Mouse (Mus musculus): Measurements from ENCODE around the gene Noc4l. TPM values are rescaled to one million over a fixed set of nuclear protein-coding genes. Genes with fewer than 3 reads are reported as not detected.

Noc4l gene
- total RNA-seq, 1 experiment from 2014 or later, result 17.6 TPM

DNA sequence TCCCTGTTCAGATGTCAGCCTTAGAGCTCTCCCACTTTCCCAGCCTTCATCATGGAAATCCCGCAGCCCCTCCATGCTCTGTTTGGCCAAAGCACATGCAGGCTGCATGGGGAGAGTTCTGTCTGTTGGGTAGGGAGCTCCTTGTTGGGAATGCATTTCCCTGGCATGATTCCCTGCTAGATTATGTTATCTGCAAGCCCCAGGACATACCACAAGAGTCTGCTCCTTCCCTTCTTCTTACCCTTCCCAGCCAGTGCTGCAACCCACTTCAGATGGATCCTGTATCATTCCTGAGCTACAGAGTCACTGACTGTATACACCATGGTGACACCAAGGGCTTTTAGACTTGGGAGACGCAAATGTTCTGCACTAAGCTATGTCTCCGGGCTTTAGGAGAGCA lies 43.8 kb downstream of the Noc4l start:
- DNase-seq, result no peak

DNA sequence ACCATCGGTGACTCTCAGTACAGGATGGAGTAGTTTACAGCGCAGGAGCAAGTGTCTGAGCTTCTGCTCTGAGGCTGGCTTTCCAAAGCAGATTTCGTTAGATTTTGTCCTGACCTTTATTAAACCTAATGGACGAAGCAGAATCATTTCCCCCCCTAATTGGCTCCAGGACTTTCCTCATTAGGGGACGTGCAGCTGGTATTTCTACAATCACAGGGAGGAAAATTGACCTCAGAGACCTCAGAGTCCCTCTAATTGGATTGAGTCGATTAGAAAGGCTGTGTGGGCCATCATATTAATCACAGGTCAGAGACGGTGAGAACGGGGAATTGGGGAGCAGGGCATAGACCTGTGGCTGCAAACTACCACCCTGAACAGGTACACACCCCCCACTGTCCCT lies 44.3 kb downstream of the Noc4l start:
- DNase-seq, result no peak

DNA sequence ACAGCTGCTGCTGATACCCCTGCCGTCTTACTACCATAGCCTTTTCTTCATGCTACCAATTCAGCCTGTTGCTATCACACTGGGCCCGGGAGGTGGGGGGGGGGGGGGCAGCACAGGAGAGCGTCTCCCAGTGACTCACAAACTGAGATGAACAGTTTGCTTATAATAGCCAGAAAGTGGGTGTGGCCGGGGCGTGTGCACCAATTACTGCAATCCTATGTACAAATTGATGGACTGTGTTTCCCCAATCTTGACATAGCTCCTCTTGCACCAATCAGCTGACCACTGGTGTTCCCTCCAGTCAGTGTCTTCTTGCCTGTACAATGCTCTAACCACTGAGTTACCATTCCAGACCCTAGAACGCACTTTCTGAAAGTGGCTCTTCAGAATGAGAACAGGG lies 44.9 kb downstream of the Noc4l start:
- no peak for DNase-seq

DNA sequence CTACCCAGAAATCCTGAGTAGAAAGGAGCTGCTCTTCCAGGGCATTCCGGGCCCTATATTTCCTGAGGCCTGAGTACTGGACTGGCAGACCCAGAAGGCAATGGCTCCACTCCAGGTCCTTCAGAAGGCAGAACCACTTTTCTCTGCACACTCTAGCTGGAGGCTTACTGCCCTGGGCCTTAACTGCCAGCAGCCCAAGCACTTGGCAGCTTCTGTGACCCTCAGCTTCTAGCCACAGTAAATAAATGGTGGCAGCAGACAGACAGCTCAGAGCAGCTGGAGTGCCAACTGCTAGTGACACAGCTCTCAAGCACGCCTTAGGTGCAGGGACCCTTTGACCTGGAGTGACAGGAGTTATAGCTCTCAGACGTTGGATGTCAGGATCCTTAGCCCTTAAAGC lies 45.5 kb downstream of the Noc4l start:
- no peak for DNase-seq

DNA sequence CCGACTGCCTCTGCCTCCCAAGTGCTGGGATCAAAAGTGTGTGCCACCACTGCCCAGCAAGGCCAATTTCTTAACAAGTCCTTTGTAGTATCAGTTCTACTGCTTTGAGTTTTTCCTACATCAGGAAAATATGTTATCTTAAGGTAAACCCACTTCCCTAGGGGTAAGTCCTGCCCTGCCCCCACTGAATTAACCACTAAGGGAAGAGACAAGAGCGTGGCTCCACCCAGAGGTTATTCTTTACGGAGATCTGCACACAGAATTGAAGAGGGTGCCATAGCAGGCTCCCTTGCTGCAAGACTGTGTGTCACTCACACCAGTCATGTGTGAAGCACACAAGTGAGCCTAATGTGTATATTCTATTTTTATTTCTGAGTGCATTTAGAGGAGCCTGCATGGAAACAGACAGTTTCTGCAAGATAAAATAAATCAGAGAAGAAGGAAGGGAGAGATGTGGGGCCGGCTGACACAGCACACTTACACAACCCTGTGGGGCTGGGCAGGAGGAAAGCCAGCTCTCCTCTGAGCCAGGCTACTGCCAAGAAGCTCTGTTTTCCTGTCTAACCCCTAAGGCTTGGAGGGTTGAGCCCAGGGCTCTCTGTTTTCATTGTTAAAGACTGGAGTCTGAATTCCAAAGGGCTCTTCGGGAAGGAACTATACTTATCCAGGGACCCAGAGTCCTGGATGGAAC lies 47.5 kb downstream of the Noc4l start:
- no peak for DNase-seq

DNA sequence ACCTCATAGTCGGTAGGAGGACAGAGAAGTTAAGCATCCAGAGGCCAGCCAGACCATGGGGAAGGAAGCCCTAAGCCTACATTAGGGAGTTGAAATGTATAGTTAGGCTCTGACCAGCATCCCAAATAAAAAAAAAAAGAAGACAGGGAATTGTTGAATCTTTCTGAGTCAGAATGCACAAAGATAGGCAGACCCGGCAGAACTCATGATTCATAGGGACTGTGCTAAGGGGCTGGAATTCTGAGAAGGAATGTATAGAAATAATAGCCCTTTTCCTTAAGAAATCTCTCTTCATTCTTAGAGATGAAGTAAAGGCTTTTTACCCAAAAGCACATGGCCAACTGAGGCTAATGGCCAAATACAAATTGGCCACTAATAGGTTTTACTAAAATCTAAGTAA lies 48.9 kb downstream of the Noc4l start:
- DNase-seq, result no peak

DNA sequence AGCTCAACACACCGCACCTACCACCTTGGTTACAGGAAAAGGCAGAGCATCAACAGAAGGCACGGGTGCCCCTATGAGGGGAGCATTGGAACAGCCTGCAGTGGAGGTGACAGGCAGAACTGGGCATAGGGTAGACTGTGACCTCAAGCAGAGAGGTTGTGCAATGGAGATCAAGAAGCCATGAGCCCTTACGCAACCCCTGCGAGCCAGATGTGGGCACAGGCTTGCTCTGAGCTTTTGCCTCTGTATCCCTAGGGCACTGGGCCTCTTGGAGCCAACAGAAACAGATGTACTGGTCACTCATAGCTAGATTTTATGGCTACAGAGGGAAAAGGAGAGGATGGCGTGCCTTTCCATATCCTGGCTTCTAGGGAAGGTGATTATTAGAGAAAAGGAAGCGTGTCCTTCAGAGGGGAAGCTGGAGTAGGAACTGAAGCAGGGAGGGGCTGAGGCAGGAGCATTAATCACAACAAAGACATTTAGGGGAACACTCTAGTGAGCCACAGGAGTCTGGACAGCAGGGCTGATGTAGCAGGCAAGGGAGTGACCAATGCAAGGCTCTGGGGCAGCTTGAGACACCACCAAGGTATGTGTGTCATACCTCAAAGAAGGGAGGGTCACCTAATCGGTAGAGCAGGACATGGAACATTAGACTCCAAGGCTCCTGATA lies 50.1 kb downstream of the Noc4l start:
- DNase-seq, result no peak

Small RNAs within 50 kb of the gene (microRNA-seq; reads per million reads assigned to microRNA genes)
- 0.69 to 1.1 reads per million in 2 experiments for gene Mir7026

Other genes with a start within 250 kb of the Noc4l start
- 71.5 and 81.3 TPM in 2 replicates for gene Fbrsl1, start 204.9 kb downstream of the Noc4l start, total RNA-seq (2021)
- gene Galnt9, start 109.1 kb downstream of the Noc4l start, total RNA-seq (2021), result 0.09 and 0.33 TPM in 2 replicates
- gene Ddx51, start within 50 bp of the Noc4l start, total RNA-seq (2021), result 15.5 and 19.6 TPM in 2 replicates
- 64.8 and 96.4 TPM in 2 replicates for gene Ep400, start 117.3 kb upstream of the Noc4l start, total RNA-seq (2021)
- gene Pus1, start 127.2 kb upstream of the Noc4l start, total RNA-seq (2021), result 51.6 and 56.1 TPM in 2 replicates
- gene Ulk1, start 156.7 kb upstream of the Noc4l start, total RNA-seq (2021), result 61.5 and 61.8 TPM in 2 replicates
- gene Hscb, start 186.4 kb upstream of the Noc4l start, total RNA-seq (2021), result 16.9 and 17.8 TPM in 2 replicates
- 4.1 and 7.6 TPM in 2 replicates for gene Chek2, start 186.6 kb upstream of the Noc4l start, total RNA-seq (2021)
- gene Ttc28, start 226.4 kb upstream of the Noc4l start, total RNA-seq (2021), result 19.6 and 22.9 TPM in 2 replicates

All from adrenal gland, postnatal 25 days (tissue).